9 mouse cellular contexts compared by ENCODE assay signal in genomic region chr4:138856491-138856890, GRCm38 (mm10). TPM values are rescaled to one million over a fixed set of nuclear protein-coding genes. Genes with fewer than 3 reads are reported as not detected.
DNase-seq lines count a peak whose midpoint lies in the region; ATAC-seq and TF ChIP-seq lines count a peak whose summit lies in the region.
"Had no signal": no experiment of that assay in that cellular context is flagged by ENCODE, and none has a peak within 500 bp of the region (broad histone marks: within the 10 kb centered on the region; RNA-seq: fewer than 3 reads in every experiment).

No protein-coding gene starts in this region.

- H3K36me3 ChIP-seq in midbrain, embryonic 10.5 days = no peaks in the 10 kb centered on the region
- H3K36me3 ChIP-seq in midbrain, embryonic 13.5 days = no peaks in the 10 kb centered on the region
- H3K36me3 ChIP-seq: heart, embryonic 13.5 days had no signal

- no peak overlapping the region for H3K27ac ChIP-seq in midbrain, embryonic 10.5 days (replicated peaks)
- H3K27ac ChIP-seq in midbrain, embryonic 13.5 days = no peak overlapping the region
- no peak overlapping the region for H3K27ac ChIP-seq in olfactory bulb, adult 2 months (ENCODE audit: insufficient read depth, low read depth, low read length)
- H3K27ac ChIP-seq: heart, embryonic 13.5 days had no signal

- peak; percentile 67 for DNase-seq in midbrain, embryonic 10.5 days (ENCODE audit: low spot score)
- DNase-seq in R1 (ENCODE audit: low read depth, low spot score) = peak; percentile 95
- peak; percentile 79 to 90 for DNase-seq in cerebellum, postnatal 14 days
- DNase-seq in induced T-regulatory cell, adult 2 months (ENCODE audit: low read depth) = peak; percentile 86
- DNase-seq in left cerebral cortex, postnatal 4 days = peak; percentile 75
- peak; percentile 48 to 55 for DNase-seq in thymus, postnatal 36 days

- no peaks in the 10 kb centered on the region for H3K27me3 ChIP-seq in midbrain, embryonic 10.5 days (ENCODE audit: low read depth, poor library complexity, severe bottlenecking)
- no peaks in the 10 kb centered on the region for H3K27me3 ChIP-seq in midbrain, embryonic 13.5 days

- H3K4me2 ChIP-seq in midbrain, embryonic 13.5 days (replicated peaks) = no peak overlapping the region
- H3K4me2 ChIP-seq: heart, embryonic 13.5 days had no signal

- intact Hi-C loops in left cerebral cortex, postnatal 4 days (cut with DNase I) = loop anchor here (10.0 kb wide), 1 partner anchor 152 kb away; no protein-coding TSS in a partner anchor

- H3K4me3 ChIP-seq in midbrain, embryonic 10.5 days = no peak overlapping the region
- no peak overlapping the region for H3K4me3 ChIP-seq in midbrain, embryonic 13.5 days (replicated peaks)
- H3K4me3 ChIP-seq in olfactory bulb, adult 2 months (ENCODE audit: insufficient read depth, low read depth, low read length) = no peak overlapping the region
- H3K4me3 ChIP-seq: heart, embryonic 13.5 days had no signal

- no peak for TF ChIP-seq POLR2A in olfactory bulb, adult 2 months (IDR thresholded peaks at IDR 0.05; ENCODE audit: insufficient read depth, low read depth, low read length)

- no peak overlapping the region for H3K9ac ChIP-seq in midbrain, embryonic 13.5 days (replicated peaks)
- H3K9ac ChIP-seq: heart, embryonic 13.5 days had no signal

- 30% methylated on average over 7 of the region's 7 CpGs for WGBS in midbrain, embryonic 10.5 days
- 31% methylated on average over 7 of the region's 7 CpGs for WGBS in midbrain, embryonic 13.5 days
- 11% methylated on average over 7 of the region's 7 CpGs for WGBS in olfactory bulb, adult 2 months

- H3K9me3 ChIP-seq in midbrain, embryonic 10.5 days (replicated peaks) = no peaks in the 10 kb centered on the region
- no peaks in the 10 kb centered on the region for H3K9me3 ChIP-seq in midbrain, embryonic 13.5 days
- H3K9me3 ChIP-seq: heart, embryonic 13.5 days had no signal

- peak; percentile 37; the same call in 1 of the 2 replicates for TF ChIP-seq CTCF in olfactory bulb, adult 2 months (IDR thresholded peaks at IDR 0.05; ENCODE audit: insufficient read depth, low read depth, low read length)

- no peak for ATAC-seq in midbrain, embryonic 13.5 days

- H3K4me1 ChIP-seq in midbrain, embryonic 10.5 days = peaks cover 11% of the 10 kb centered on the region
- H3K4me1 ChIP-seq in midbrain, embryonic 13.5 days (replicated peaks) = no peaks in the 10 kb centered on the region
- H3K4me1 ChIP-seq in olfactory bulb, adult 2 months (ENCODE audit: control insufficient read depth, insufficient read depth, low read length) = peaks cover 11% of the 10 kb centered on the region

RNA-seq across cellular contexts. Expression of gene Pla2g5, which starts 6.8 kb away (rescaled TPM):
- polyA plus RNA-seq in midbrain, embryonic 10.5 days (2016; fragmentation: Nextera tagmentation; extraction: Ambion mirVana) = 0.22 and 0.37 TPM in 2 replicates
- polyA plus RNA-seq in midbrain, embryonic 13.5 days (2015; fragmentation: Nextera tagmentation; extraction: Ambion mirVana) = 0.27 and 0.59 TPM in 2 replicates
- total RNA-seq in left cerebral cortex, postnatal 4 days (2021) = 1 to 10 TPM; 2.4 TPM
- polyA plus RNA-seq in olfactory bulb, adult 2 months (2012; ENCODE audit: insufficient read depth, insufficient read length, low replicate concordance, missing spikeins) = not detected in 2 replicates

RNA-seq across cellular contexts. Expression of gene Gm13030, which starts 17.3 kb away (rescaled TPM):
- polyA plus RNA-seq in midbrain, embryonic 10.5 days (2016; fragmentation: Nextera tagmentation; extraction: Ambion mirVana) = not detected in 2 replicates
- polyA plus RNA-seq in midbrain, embryonic 13.5 days (2015; fragmentation: Nextera tagmentation; extraction: Ambion mirVana) = not detected in 2 replicates
- not detected for total RNA-seq in left cerebral cortex, postnatal 4 days (2021)
- polyA plus RNA-seq in olfactory bulb, adult 2 months (2012; ENCODE audit: insufficient read depth, insufficient read length, low replicate concordance, missing spikeins) = not detected in 2 replicates
- polyA plus RNA-seq: heart, embryonic 13.5 days had no signal

RNA-seq across cellular contexts. Expression of gene Pla2g2e, which starts 21.3 kb away (rescaled TPM):
- not detected in 2 replicates for polyA plus RNA-seq in midbrain, embryonic 10.5 days (2016; fragmentation: Nextera tagmentation; extraction: Ambion mirVana)
- polyA plus RNA-seq in midbrain, embryonic 13.5 days (2015; fragmentation: Nextera tagmentation; extraction: Ambion mirVana) = not detected in 2 replicates
- total RNA-seq in left cerebral cortex, postnatal 4 days (2021) = not detected
- polyA plus RNA-seq in olfactory bulb, adult 2 months (2012; ENCODE audit: insufficient read depth, insufficient read length, low replicate concordance, missing spikeins) = not detected in 2 replicates
- polyA plus RNA-seq: heart, embryonic 13.5 days had no signal

RNA-seq across cellular contexts. Expression of gene Otud3, which starts 57.3 kb away (rescaled TPM):
- polyA plus RNA-seq in midbrain, embryonic 10.5 days (2016; fragmentation: Nextera tagmentation; extraction: Ambion mirVana) = 2.1 and 3.0 TPM in 2 replicates
- polyA plus RNA-seq in midbrain, embryonic 13.5 days (2015; fragmentation: Nextera tagmentation; extraction: Ambion mirVana) = 2.4 and 2.5 TPM in 2 replicates
- 10 to 100 TPM; 12.5 to 12.8 TPM for total RNA-seq in left cerebral cortex, postnatal 4 days (2021)
- not detected in 2 replicates for polyA plus RNA-seq in olfactory bulb, adult 2 months (2012; ENCODE audit: insufficient read depth, insufficient read length, low replicate concordance, missing spikeins)
